ENCODE assay signal across 11 mouse cellular contexts in genomic region chr13:46832956-46833355, GRCm38 (mm10).
DNase-seq lines count a peak whose midpoint lies in the region; TF ChIP-seq lines count a peak whose summit lies in the region.
"Had no signal": no experiment of that assay in that cellular context is flagged by ENCODE, and none has a peak within 500 bp of the region (broad histone marks: within the 10 kb centered on the region; RNA-seq: fewer than 3 reads in every experiment).

No protein-coding gene starts in this region.

- no peak for DNase-seq in left cerebral cortex, adult 2 months (ENCODE audit: extremely low spot score in 1 of 2, low spot score in 2 of 2)
- no peak for DNase-seq in left cerebral cortex, postnatal 10 days (ENCODE audit: extremely low spot score in 1 of 2, low spot score in 2 of 2)
- peak; percentile 79 for DNase-seq in ZHBTc4 (ENCODE audit: low read depth, low spot score)
- peak; percentile 44 for DNase-seq in naive thymus-derived CD4-positive, alpha-beta T cell, adult 2 months (ENCODE audit: low read depth)
- no peak for DNase-seq in right cerebral cortex, adult 2 months (ENCODE audit: low spot score in 2 of 2)
- DNase-seq in left cerebral cortex, adult 11 months (ENCODE audit: low spot score): no peak
- no peak for DNase-seq in ovary, postnatal 36 days (ENCODE audit: low spot score)
- DNase-seq: cerebellum, adult 9-11 months had no signal

- no peak overlapping the region for H3K9ac ChIP-seq in ES-Bruce4 (ENCODE audit: low read depth, poor library complexity, severe bottlenecking)
- H3K9ac ChIP-seq: limb, embryonic 13.5 days had no signal

- TF ChIP-seq EP300 in ES-Bruce4 (IDR thresholded peaks at IDR 0.05; ENCODE audit: insufficient read depth, low read depth, low read length): no peak

- H3K9me3 ChIP-seq in ES-Bruce4 (replicated peaks; ENCODE audit: control insufficient read depth, insufficient read depth, low read length, poor library complexity, severe bottlenecking): no peaks in the 10 kb centered on the region; the same call in 1 of the 2 replicates

- no peak overlapping the region for H3K27ac ChIP-seq in left cerebral cortex, adult 2 months
- no peak overlapping the region for H3K27ac ChIP-seq in ES-Bruce4 (ENCODE audit: insufficient read depth, low read length)
- H3K27ac ChIP-seq: limb, embryonic 13.5 days had no signal

- no peak overlapping the region for H3K4me3 ChIP-seq in left cerebral cortex, adult 2 months
- H3K4me3 ChIP-seq in ES-Bruce4 (ENCODE audit: low read depth, low read length): no peak overlapping the region
- H3K4me3 ChIP-seq: limb, embryonic 13.5 days; myocyte had no signal

- no peaks in the 10 kb centered on the region for H3K27me3 ChIP-seq in ES-Bruce4 (ENCODE audit: control insufficient read depth, insufficient read depth, low read length, poor library complexity, severe bottlenecking)
- H3K27me3 ChIP-seq: limb, embryonic 13.5 days had no signal

- TF ChIP-seq CTCF in left cerebral cortex, adult 2 months (IDR thresholded peaks at IDR 0.05): peak; percentile 55
- TF ChIP-seq CTCF in ES-Bruce4 (IDR thresholded peaks at IDR 0.05; ENCODE audit: low read depth, low read length): peak; percentile 55

- intact Hi-C loops in left cerebral cortex, adult 2 months (cut with DNase I): no loop called here
- intact Hi-C loops in left cerebral cortex, postnatal 10 days (cut with DNase I): loop anchor here (10.0 kb wide), 1 partner anchor 1032 kb away; no protein-coding TSS in a partner anchor

- H3K4me1 ChIP-seq in ES-Bruce4 (ENCODE audit: control insufficient read depth, insufficient read depth, low read length): no peaks in the 10 kb centered on the region
- H3K4me1 ChIP-seq: limb, embryonic 13.5 days had no signal

- no peak for TF ChIP-seq POLR2A in ES-Bruce4 (IDR thresholded peaks at IDR 0.05; ENCODE audit: insufficient read depth, low read length)

- H3K36me3 ChIP-seq in ES-Bruce4 (ENCODE audit: control insufficient read depth, insufficient read depth, low read length, poor library complexity, severe bottlenecking): peaks cover 4% of the 10 kb centered on the region; the same call in 1 of the 2 replicates

Comparison
In these comparisons a context has a peak if more than half of its experiments do, and no peak if none do; other contexts are left out.
1. DNase-seq: peak in ZHBTc4 (single experiment) and naive thymus-derived CD4-positive, alpha-beta T cell, adult 2 months (single experiment); none in left cerebral cortex, adult 2 months (0 of 2), left cerebral cortex, postnatal 10 days (0 of 2), right cerebral cortex, adult 2 months (0 of 2), left cerebral cortex, adult 11 months (single experiment) and ovary, postnatal 36 days (single experiment).